Mouse (Mus musculus) kidney, postnatal 0 days (tissue): Measurements from ENCODE around the gene Gm5148. TPM values are rescaled to one million over a fixed set of nuclear protein-coding genes. Genes with fewer than 3 reads are reported as not detected.
A peak's percentile ranks its signal among the peaks of the same experiment; 100 is the strongest.

Source experiments
- ATAC-seq: fragments of 200-750 bp; cut with Nextera tagmentation; replicated peaks from 2 replicates; pipeline ENCODE4 v1.8.0; 2017; ENCODE audit warnings: low read depth, moderate number of reproducible peaks, moderate TSS enrichment, moderate library complexity; ENCODE audit not compliant: low FRiP score
- DNase-seq: peaks from one replicate; pipeline ENCODE4 v3.0.0-alpha.2; 2016; ENCODE audit warnings: low spot score
- H3K27ac ChIP-seq: fragments of 300-500 bp; sonication (generic); 2 replicates; pipeline ENCODE4 v1.5.1; 2014; ENCODE audit warnings: mild to moderate bottlenecking
- H3K27me3 ChIP-seq: fragments of 300-500 bp; sonication (generic); 2 replicates; pipeline ENCODE4 v1.6.1; 2014; ENCODE audit warnings: low read length, mixed read lengths; ENCODE audit not compliant: insufficient read depth
- H3K36me3 ChIP-seq: fragments of 300-500 bp; sonication (generic); 2 replicates; pipeline ENCODE4 v1.6.1; 2014; ENCODE audit warnings: low read length, mixed read lengths; ENCODE audit not compliant: insufficient read depth
- H3K4me1 ChIP-seq: fragments of 300-500 bp; sonication (generic); replicated peaks from 2 replicates; pipeline ENCODE4 v1.6.1; 2014; ENCODE audit warnings: antibody characterized with exemption, low read length, mixed read lengths; ENCODE audit not compliant: insufficient read depth
- H3K4me2 ChIP-seq: fragments of 300-500 bp; sonication (generic); 2 replicates; pipeline ENCODE4 v1.6.1; 2014; ENCODE audit warnings: mild to moderate bottlenecking, low read length, moderate library complexity, mixed read lengths
- H3K4me3 ChIP-seq: fragments of 300-500 bp; sonication (generic); replicated peaks from 2 replicates; pipeline ENCODE4 v1.5.1; 2014; ENCODE audit warnings: low read depth, low read length
- H3K9ac ChIP-seq: fragments of 300-500 bp; sonication (generic); 2 replicates; pipeline ENCODE4 v1.6.1; 2014; ENCODE audit warnings: low read depth, low read length
- H3K9me3 ChIP-seq: fragments of 300-500 bp; sonication (generic); replicated peaks from 2 replicates; pipeline ENCODE4 v1.6.1; 2016; ENCODE audit warnings: low read length, inconsistent platforms, mixed read lengths
- CTCF ChIP-seq: IDR thresholded peaks from 2 replicates; pipeline ENCODE4 v1.5.1; 2016; ENCODE audit warnings: antibody characterized with exemption, low read depth, mild to moderate bottlenecking, moderate library complexity
- WGBS: fragments of 180-500 bp; shearing (Covaris S2); extraction: QIAGEN DNeasy Blood & Tissue Kit; methylation state at CpG from one replicate; pipeline ENCODE4 v1.1.7; 2014; 5-methylcytosine and 5-hydroxymethylcytosine counted together
- polyA plus RNA-seq: library from polyadenylated mRNA; unstranded; fragments of >200 nt; fragmentation: Nextera tagmentation; extraction: Ambion mirVana; gene quantifications from 2 replicates; pipeline ENCODE4 v1.2.1, GENCODE M21; 2015

Gene Gm5148
- polyA plus RNA-seq, 1 experiment from 2014 or later: 14.4 TPM

DNA sequence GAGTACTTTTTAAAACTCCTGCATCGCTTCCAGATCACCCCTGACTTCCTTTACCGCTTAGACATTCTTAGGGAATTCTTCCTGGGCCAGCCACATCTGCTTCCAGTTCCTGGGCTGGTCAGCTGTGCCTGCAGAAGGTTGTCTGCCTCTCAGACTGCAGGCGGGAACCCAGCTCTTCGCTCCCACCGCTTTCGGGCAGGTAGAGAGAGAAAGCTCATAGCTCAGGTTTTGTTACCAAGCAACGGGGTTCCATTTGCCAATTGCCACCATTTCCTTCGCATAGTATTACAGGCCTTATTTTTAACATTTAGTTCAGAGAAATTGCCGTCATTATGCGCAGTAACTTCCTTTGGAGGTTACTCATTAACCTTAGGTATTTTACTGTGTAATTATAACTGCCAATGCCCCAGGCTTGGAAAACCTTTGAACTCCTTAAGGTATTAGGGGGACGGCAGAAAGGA, 1.2 kb downstream of the Gm5148 start:
- peak overlapping the region; percentile 30 for H3K4me3 ChIP-seq
- H3K27me3 ChIP-seq: no peaks in the 10 kb centered on the region
- peak overlapping the region; percentile 63 for H3K4me2 ChIP-seq
- WGBS: 15% methylated on average over 11 of the region's 11 CpGs
- ATAC-seq (no peak; the same call in 1 of the 2 replicates), DNase-seq (no peak)
- H3K9ac ChIP-seq: peak overlapping the region; percentile 43; the same call in 1 of the 2 replicates
- peak overlapping the region; percentile 93 for H3K27ac ChIP-seq
- H3K4me1 ChIP-seq: peaks cover 23% of the 10 kb centered on the region
- no peaks in the 10 kb centered on the region for H3K36me3 ChIP-seq
- TF ChIP-seq CTCF: no peak
- no peaks in the 10 kb centered on the region for H3K9me3 ChIP-seq

DNA sequence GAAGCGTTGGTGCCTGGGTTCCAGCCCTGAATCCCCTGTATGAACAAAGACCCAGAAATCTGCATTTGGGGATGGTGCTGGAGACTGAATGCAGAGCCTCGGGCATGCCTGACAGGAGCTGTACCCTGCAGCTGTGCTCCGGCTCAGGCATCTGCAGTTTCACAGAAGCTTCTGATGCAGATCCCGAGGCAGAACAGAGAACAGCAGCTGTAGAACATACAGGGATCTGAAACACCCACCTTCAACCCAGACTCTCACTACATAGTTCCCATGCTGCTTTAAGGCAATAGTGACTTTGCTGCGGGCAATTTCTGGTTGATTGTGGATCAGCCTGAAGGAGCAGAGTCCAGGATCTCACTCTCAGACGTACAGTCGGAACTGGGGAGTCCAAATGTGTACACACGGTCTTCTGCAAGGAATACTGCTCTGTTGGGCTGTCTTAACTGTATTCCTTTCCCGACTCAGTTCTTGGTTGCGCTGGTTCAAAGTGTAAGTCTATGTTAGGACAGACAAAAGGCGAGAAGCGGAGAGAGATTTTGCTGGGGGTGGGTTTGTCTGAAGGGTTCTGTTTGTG, 1.7 kb downstream of the Gm5148 start:
- Histone ChIP-seq H3K9ac (no peak overlapping the region), H3K27ac (peak overlapping the region; percentile 93), H3K27me3 (no peaks in the 10 kb centered on the region), H3K4me3 (no peak overlapping the region; the same call in 1 of the 2 replicates), H3K4me1 (peaks cover 20% of the 10 kb centered on the region; the same call in 1 of the 2 replicates), H3K36me3 (no peaks in the 10 kb centered on the region), H3K9me3 (no peaks in the 10 kb centered on the region), H3K4me2 (peak overlapping the region; percentile 63)
- no peak for TF ChIP-seq CTCF
- ATAC-seq (no peak), DNase-seq (no peak)
- WGBS: 43% methylated on average over 12 of the region's 12 CpGs

DNA sequence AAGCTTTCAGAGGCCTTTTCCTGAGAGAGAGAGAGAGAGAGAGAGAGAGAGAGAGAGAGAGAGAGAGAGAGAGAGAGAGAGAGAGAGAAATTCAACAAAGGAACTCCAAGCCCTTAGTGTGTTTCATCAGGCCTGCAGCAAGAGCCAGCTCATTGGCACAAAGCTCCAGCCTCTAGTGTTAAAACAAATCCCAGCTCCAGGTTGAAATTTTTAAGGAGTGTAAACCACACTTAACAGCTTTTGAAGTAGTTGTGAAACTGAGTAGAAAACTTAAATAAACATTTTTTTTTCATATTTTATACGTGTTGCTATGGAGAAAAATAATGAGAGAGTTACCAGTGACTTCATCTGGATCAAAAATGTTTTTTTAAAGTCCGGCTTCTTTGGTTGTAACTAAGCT, 7.3 kb downstream of the Gm5148 start:
- ATAC-seq (no peak), DNase-seq (no peak)
- TF ChIP-seq CTCF: no peak
- Histone ChIP-seq H3K36me3 (no peaks in the 10 kb centered on the region), H3K9ac (no peak overlapping the region), H3K4me3 (no peak overlapping the region), H3K27ac (no peak overlapping the region), H3K4me2 (no peak overlapping the region), H3K4me1 (0 out of 2 replicates have a peak, but pooled peaks cover 3% of the 10 kb centered on the region), H3K9me3 (no peaks in the 10 kb centered on the region), H3K27me3 (no peaks in the 10 kb centered on the region)
- 85% methylated on average over 2 of the region's 2 CpGs for WGBS

DNA sequence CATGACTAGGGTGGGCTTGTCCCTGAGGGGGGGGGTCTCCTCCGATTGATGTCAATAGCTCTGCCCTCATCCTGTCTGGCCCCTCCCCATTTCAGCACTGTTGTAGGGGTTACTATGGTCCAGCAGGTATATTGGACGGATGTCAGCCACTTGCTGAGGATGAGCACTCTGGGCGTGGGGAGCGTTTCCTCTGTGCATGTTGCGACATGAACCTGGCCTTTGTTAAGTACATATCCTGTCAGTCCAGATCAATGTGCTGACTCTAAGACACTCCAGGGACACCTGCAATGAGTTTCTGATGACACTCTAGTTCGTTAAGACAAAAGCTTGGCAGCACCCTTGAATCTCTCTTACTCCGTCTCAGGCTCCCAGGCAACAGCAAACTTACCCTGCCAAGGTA, 8.6 kb downstream of the Gm5148 start:
- Histone ChIP-seq H3K27ac (no peak overlapping the region), H3K4me2 (no peak overlapping the region), H3K9ac (no peak overlapping the region), H3K4me1 (0 out of 2 replicates have a peak, but pooled peaks cover 3% of the 10 kb centered on the region), H3K36me3 (no peaks in the 10 kb centered on the region), H3K9me3 (no peaks in the 10 kb centered on the region), H3K4me3 (no peak overlapping the region), H3K27me3 (no peaks in the 10 kb centered on the region)
- DNase-seq: no peak
- 90% methylated on average over 7 of the region's 7 CpGs for WGBS
- ATAC-seq: no peak
- no peak for TF ChIP-seq CTCF

DNA sequence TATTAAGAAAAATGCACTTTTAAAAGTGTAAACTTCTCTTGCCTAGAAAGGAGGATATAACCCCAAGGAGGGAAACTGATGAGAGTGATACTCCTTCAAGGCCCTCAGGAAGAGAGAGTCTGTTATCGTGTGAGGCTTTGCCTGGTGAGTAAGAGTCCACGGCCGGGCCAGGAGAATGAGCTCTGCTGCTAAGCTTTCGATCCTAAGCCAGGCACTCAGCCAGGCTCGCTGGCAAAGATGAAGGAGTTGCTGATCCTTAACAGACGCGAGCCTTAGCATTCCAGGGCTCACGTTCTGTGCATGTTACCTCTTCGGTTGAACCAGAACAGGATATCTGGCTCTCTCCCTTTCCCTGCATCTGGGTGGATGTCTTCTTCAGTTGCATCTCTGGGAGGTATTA, 11.8 kb downstream of the Gm5148 start:
- ATAC-seq: no peak
- no peak overlapping the region for H3K9ac ChIP-seq
- H3K27me3 ChIP-seq: no peaks in the 10 kb centered on the region
- no peaks in the 10 kb centered on the region for H3K36me3 ChIP-seq
- no peak overlapping the region for H3K4me3 ChIP-seq
- no peaks in the 10 kb centered on the region for H3K9me3 ChIP-seq
- H3K4me1 ChIP-seq: 0 out of 2 replicates have a peak, but pooled peaks cover 5% of the 10 kb centered on the region
- WGBS: 42% methylated on average over 9 of the region's 9 CpGs
- TF ChIP-seq CTCF: no peak
- peak; percentile 24 for DNase-seq
- H3K4me2 ChIP-seq: no peak overlapping the region
- no peak overlapping the region for H3K27ac ChIP-seq

DNA sequence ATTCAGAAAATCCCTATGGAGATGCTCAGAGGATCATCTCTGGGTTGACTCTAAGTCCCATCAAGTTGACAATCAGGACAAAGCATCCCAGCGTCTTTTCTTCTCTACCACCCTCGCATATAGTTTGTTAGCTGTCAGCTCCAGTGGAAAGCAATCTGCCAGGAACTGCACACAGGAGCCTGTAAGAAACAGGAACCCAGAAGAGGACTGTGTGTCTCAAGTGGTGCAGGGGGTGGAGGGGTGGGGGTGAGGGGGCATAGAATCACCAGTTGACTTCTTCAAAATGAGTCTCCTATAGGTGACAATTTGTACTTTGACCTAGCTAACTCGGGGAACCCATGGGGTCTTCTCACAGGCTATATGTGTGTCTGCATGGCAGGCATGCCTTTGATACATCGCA, 12.7 kb downstream of the Gm5148 start:
- DNase-seq (no peak), ATAC-seq (no peak)
- H3K4me3 ChIP-seq: no peak overlapping the region
- 0 out of 2 replicates have a peak, but pooled peaks cover 5% of the 10 kb centered on the region for H3K4me1 ChIP-seq
- WGBS: 82% methylated on average over 4 of the region's 4 CpGs
- no peaks in the 10 kb centered on the region for H3K9me3 ChIP-seq
- TF ChIP-seq CTCF: no peak
- H3K27ac ChIP-seq: no peak overlapping the region
- H3K36me3 ChIP-seq: no peaks in the 10 kb centered on the region
- H3K27me3 ChIP-seq: no peaks in the 10 kb centered on the region
- no peak overlapping the region for H3K4me2 ChIP-seq
- no peak overlapping the region for H3K9ac ChIP-seq
